Mouse (Mus musculus) CH12.LX (cell line): ENCODE data around the gene Ms4a8a. TPM values are rescaled to one million over a fixed set of nuclear protein-coding genes. Genes with fewer than 3 reads are reported as not detected.
"Not testable (repeated sequence)": the region's sequence is repeated elsewhere in the genome, so short reads cannot be mapped to it uniquely, and the experiment has no call there.

Experiments
- DNase-seq: peaks from one replicate; pipeline ENCODE4 v3.0.0-alpha.2; 2013; ENCODE audit errors: extremely low read depth
- H3K27ac ChIP-seq: 2 replicates; pipeline ENCODE4 v1.5.1; 2012; ENCODE audit warnings: low read depth, mild to moderate bottlenecking, control low read depth, moderate library complexity; ENCODE audit not compliant: insufficient read depth
- H3K27me3 ChIP-seq: replicated peaks from 2 replicates; pipeline ENCODE3; 2012; ENCODE audit warnings: inconsistent platforms
- H3K36me3 ChIP-seq, 2 experiments: replicated peaks in 1 of 2; 2 replicates each; pipeline versions ENCODE3 to v1.6.1; 2012; ENCODE audit warnings: inconsistent platforms in 1 of 2, low read length in 1 of 2, mild to moderate bottlenecking in 1 of 2, mixed read lengths in 1 of 2, moderate library complexity in 1 of 2; ENCODE audit not compliant: control insufficient read depth in 1 of 2, insufficient read depth in 1 of 2
- H3K4me1 ChIP-seq, 2 experiments: 2 replicates each; pipeline ENCODE4 v1.6.1; 2012; ENCODE audit warnings: inconsistent platforms in 1 of 2, moderate library complexity in 1 of 2; ENCODE audit not compliant: insufficient read depth in 2 of 2, control insufficient read depth in 1 of 2
- H3K4me2 ChIP-seq: 2 replicates; pipeline ENCODE4 v1.6.1; 2012; ENCODE audit warnings: low read depth, mild to moderate bottlenecking, control low read depth; ENCODE audit not compliant: poor library complexity, insufficient read depth, severe bottlenecking
- H3K4me3 ChIP-seq, 3 experiments: fragments of 150-350 bp in 1 of 3; sonication (generic) in 1 of 3; replicated peaks in 1 of 3; 2 replicates each; pipeline versions ENCODE3 to v1.5.1; 2011 to 2012; ENCODE audit warnings: low read depth in 2 of 3, low read length in 2 of 3, mild to moderate bottlenecking in 2 of 3, moderate library complexity in 2 of 3, control low read depth in 1 of 3, improper control_type of control experiment in 1 of 3, inconsistent platforms in 1 of 3, mixed read lengths in 1 of 3; ENCODE audit not compliant: poor library complexity in 1 of 3
- H3K79me2 ChIP-seq: replicated peaks from 2 replicates; pipeline ENCODE4 v1.6.1; 2012; ENCODE audit warnings: mild to moderate bottlenecking, moderate library complexity; ENCODE audit not compliant: control insufficient read depth, poor library complexity, insufficient read depth, severe bottlenecking; ENCODE audit errors: extremely low read depth
- H3K9ac ChIP-seq: 2 replicates; pipeline ENCODE4 v1.6.1; 2012; ENCODE audit warnings: low read depth, mild to moderate bottlenecking, control low read depth, moderate library complexity; ENCODE audit not compliant: insufficient read depth
- H3K9me3 ChIP-seq: replicated peaks from 2 replicates; pipeline ENCODE3; 2012; ENCODE audit warnings: low read length, inconsistent platforms, mixed read lengths
- BHLHE40 ChIP-seq: IDR thresholded peaks from 2 replicates; pipeline ENCODE4 v1.6.1; 2011; ENCODE audit warnings: mild to moderate bottlenecking, low read depth, low read length, improper control_type of control experiment
- E2F4 ChIP-seq: IDR thresholded peaks from 2 replicates; pipeline ENCODE4 v1.6.1; 2011; ENCODE audit warnings: low read depth, low read length, improper control_type of control experiment; ENCODE audit not compliant: insufficient replicate concordance
- ELF1 ChIP-seq: IDR thresholded peaks from 2 replicates; pipeline ENCODE4 v1.6.1; 2014; ENCODE audit warnings: low read depth, mild to moderate bottlenecking, inconsistent platforms, low read length, improper control_type of control experiment
- ETS1 ChIP-seq: conservative IDR thresholded peaks from 2 replicates; pipeline ENCODE4 v1.6.1; 2012; ENCODE audit warnings: low read depth, mild to moderate bottlenecking, inconsistent platforms, low read length, improper control_type of control experiment, moderate library complexity
- GABPA ChIP-seq: IDR thresholded peaks from 2 replicates; pipeline ENCODE4 v1.6.1; 2012; ENCODE audit warnings: low read depth, low read length, improper control_type of control experiment, inconsistent platforms; ENCODE audit not compliant: insufficient replicate concordance
- HCFC1 ChIP-seq: IDR thresholded peaks from 2 replicates; pipeline ENCODE4 v1.6.1; 2012; ENCODE audit warnings: low read depth, mild to moderate bottlenecking, inconsistent platforms, low read length, improper control_type of control experiment
- JUN ChIP-seq: IDR thresholded peaks from 2 replicates; pipeline ENCODE4 v1.6.1; 2011; ENCODE audit warnings: low read depth, mild to moderate bottlenecking, low read length, improper control_type of control experiment, moderate library complexity; ENCODE audit not compliant: insufficient read depth
- JUND ChIP-seq: conservative IDR thresholded peaks from 2 replicates; pipeline ENCODE4 v1.6.1; 2011; ENCODE audit warnings: low read depth, low read length, improper control_type of control experiment
- MAZ ChIP-seq: IDR thresholded peaks from 2 replicates; pipeline ENCODE4 v1.6.1; 2012; ENCODE audit warnings: low read depth, mild to moderate bottlenecking, inconsistent platforms, low read length, improper control_type of control experiment, moderate library complexity
- MYC ChIP-seq: IDR thresholded peaks from 2 replicates; pipeline ENCODE4 v1.6.1; 2011; ENCODE audit warnings: low read depth, mild to moderate bottlenecking, improper control_type of control experiment, low read length
- PAX5 ChIP-seq: IDR thresholded peaks from 2 replicates; pipeline ENCODE4 v1.6.1; 2012; ENCODE audit warnings: low read length, inconsistent platforms, mixed read lengths
- POLR2A ChIP-seq: IDR thresholded peaks from 2 replicates; pipeline ENCODE4 v1.6.1; 2011; ENCODE audit warnings: low read depth, mild to moderate bottlenecking, improper control_type of control experiment, low read length
- POLR2AphosphoS2 ChIP-seq: IDR thresholded peaks from 2 replicates; pipeline ENCODE4 v1.6.1; 2011; ENCODE audit warnings: low read depth, low read length, improper control_type of control experiment
- RAD21 ChIP-seq: IDR thresholded peaks from 2 replicates; pipeline ENCODE4 v1.6.1; 2011; ENCODE audit warnings: low read depth, mild to moderate bottlenecking, low read length, improper control_type of control experiment, moderate library complexity
- RCOR1 ChIP-seq: conservative IDR thresholded peaks from 2 replicates; pipeline ENCODE4 v1.6.1; 2012; ENCODE audit warnings: low read depth, mild to moderate bottlenecking, inconsistent platforms, low read length, improper control_type of control experiment
- SMC3 ChIP-seq: IDR thresholded peaks from 2 replicates; pipeline ENCODE4 v1.6.1; 2011; ENCODE audit warnings: low read depth, low read length, improper control_type of control experiment
- USF1 ChIP-seq: IDR thresholded peaks from 2 replicates; pipeline ENCODE4 v1.6.1; 2014; ENCODE audit warnings: low read depth, mild to moderate bottlenecking, inconsistent platforms, low read length, improper control_type of control experiment
- ZC3H11A ChIP-seq: IDR thresholded peaks from 2 replicates; pipeline ENCODE4 v1.6.1; 2012; ENCODE audit warnings: low read depth, mild to moderate bottlenecking, inconsistent platforms, low read length, improper control_type of control experiment
- ZKSCAN1 ChIP-seq: IDR thresholded peaks from 2 replicates; pipeline ENCODE4 v1.6.1; 2012; ENCODE audit warnings: low read depth, inconsistent platforms, low read length, improper control_type of control experiment, borderline replicate concordance
- ZMIZ1 ChIP-seq: IDR thresholded peaks from 2 replicates; pipeline ENCODE4 v1.6.1; 2012; ENCODE audit warnings: low read depth, mild to moderate bottlenecking, inconsistent platforms, low read length, improper control_type of control experiment
- ZNF384 ChIP-seq: IDR thresholded peaks from 2 replicates; pipeline ENCODE4 v1.6.1; 2012; ENCODE audit warnings: low read depth, low read length, improper control_type of control experiment, inconsistent platforms
- dilution Hi-C: fragments of 300-500 bp; cut with MboI; formaldehyde crosslinking; loops from 2 replicates; pipeline ENCODE4 v1.14.3; 2020; ENCODE audit warnings: low sequenced_read_pairs; ENCODE audit not compliant: extremely low pct_unique_long_range_greater_than_20kb, extremely low pct_ligation_motif_present
- in situ Hi-C: fragments of 300-500 bp; cut with MboI; formaldehyde crosslinking; loops from 3 replicates; pipeline ENCODE4 v1.14.3; 2019; ENCODE audit warnings: low sequenced_read_pairs, low pct_ligation_motif_present, low pct_unique_long_range_greater_than_20kb, mixed read lengths
- polyA plus RNA-seq: library from polyadenylated mRNA; unstranded; fragments of >175 nt; gene quantifications from 2 replicates; pipeline ENCODE4 v1.2.1, GENCODE M21; 2012; ENCODE audit warnings: low read depth; ENCODE audit not compliant: insufficient read length
- total RNA-seq, 2 experiments: library from RNA; depleted of rRNA; stranded (reverse); fragments of 300-350 nt in 1 of 2; fragments of >200 nt in 1 of 2; gene quantifications; 2 replicates each; pipeline ENCODE4 v1.2.3; 2012 to 2014

Ms4a8a gene
- total RNA-seq (2012; rRNA removed) (not detected in 2 replicates), total RNA-seq (2014; rRNA removed) (not detected in 2 replicates), polyA plus RNA-seq (not detected in 2 replicates)

DNA sequence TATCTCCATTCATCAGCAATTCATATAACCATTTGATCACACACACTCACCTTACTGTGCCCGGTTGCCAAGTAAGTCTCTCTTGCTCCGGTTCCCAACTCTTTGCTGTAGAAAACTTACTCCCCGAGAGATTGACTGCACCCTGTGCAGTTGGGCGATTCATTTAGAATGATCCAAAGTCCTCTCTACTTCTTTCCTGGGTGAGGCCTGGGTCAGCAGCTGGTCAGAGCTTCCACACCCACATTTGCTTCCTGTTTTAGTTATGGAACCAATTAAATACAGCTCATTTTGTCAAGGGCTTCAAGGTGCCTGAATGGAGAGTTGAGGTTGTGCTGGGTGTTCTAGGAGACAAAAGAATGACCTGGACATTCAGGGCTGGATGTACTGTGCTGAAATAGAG, at the start of gene Ms4a8a:
Gene Ms4a8a, minus strand, starts transcription at position 169 of the 400 bp plus-strand sequence.
- in situ Hi-C loops, result no loop called here
- dilution Hi-C loops, result no loop called here

DNA sequence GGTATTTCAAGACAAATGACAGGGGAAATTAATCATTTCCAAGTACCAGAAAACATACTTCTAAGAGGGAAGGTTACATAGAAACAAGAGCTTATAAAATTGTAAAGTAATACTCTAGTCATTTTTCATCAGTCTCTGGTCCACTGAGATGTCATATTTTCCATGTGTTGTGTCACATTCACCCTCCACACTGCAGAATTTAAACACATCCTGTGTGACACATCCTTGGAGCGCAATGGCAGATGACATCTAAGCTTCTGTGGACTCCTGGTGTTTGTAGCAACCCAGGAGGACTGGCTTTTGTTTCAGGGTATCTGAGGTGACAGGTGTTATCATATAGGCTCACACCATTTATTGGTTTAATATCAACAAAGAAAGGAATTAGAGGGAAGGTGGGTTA, 48.8 kb upstream of the Ms4a8a start:
- TF ChIP-seq JUND (peak; percentile 26; the same call in 1 of the 2 replicates), USF1 (no peak)
- Histone ChIP-seq H3K27me3 (no peaks in the 10 kb centered on the region), H3K36me3 (no peaks in the 10 kb centered on the region), H3K79me2 (no peaks in the 10 kb centered on the region), H3K27ac (no peak overlapping the region), H3K9ac (no peak overlapping the region), H3K4me2 (no peak overlapping the region), H3K4me3 (no peak overlapping the region), H3K4me1 (peaks cover 0 to 3% of the 10 kb centered on the region in 2 experiments; a peak in 1 of 4 replicates), H3K9me3 (no peaks in the 10 kb centered on the region)
- in situ Hi-C loops, result no loop called here
- dilution Hi-C loops, result no loop called here
- peak; percentile 12 for DNase-seq

More for the DNA sequence above, at the start of gene Ms4a8a:
- Histone ChIP-seq H3K79me2 (no peaks in the 10 kb centered on the region), H3K9ac (no peak within 1 kb of the TSS), H3K27me3 (no peaks in the 10 kb centered on the region), H3K36me3 (no peaks in the 10 kb centered on the region), H3K4me3 (no peak within 1 kb of the TSS), H3K4me1 (no peaks in the 10 kb centered on the region), H3K4me2 (no peak within 1 kb of the TSS), H3K9me3 (no peaks in the 10 kb centered on the region), H3K27ac (no peak within 1 kb of the TSS)
- TF ChIP-seq POLR2A (no peak), PAX5 (no peak), HCFC1 (no peak), MAZ (no peak), GABPA (no peak), SMC3 (no peak), ETS1 (no peak), ZC3H11A (no peak), POLR2AphosphoS2 (no peak), ZKSCAN1 (no peak), BHLHE40 (no peak), RAD21 (no peak), ZNF384 (no peak), MYC (no peak), ELF1 (no peak), ZMIZ1 (no peak), JUN (no peak), E2F4 (no peak), RCOR1 (no peak)
- no peak for DNase-seq

DNA sequence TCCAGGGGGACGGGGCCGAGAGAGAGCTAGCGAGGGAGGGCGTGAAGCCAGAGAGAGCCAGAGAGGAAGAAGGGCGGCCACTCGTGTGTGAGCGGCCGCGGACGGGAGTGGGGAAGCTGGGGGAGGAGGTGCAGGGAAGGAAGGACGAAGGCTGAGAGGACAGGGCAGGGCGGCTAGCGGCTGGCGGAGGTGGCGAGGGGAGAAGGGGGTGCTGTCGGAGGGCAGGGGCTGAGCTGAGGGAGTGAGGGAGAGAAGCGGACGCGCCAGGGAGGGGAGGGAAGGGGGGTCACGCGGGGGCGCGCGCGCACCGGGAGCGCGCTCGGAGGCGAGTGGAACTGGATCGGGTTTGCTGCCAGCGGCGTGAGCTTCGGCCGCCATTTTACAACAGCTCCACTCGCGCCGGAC, 40.1 kb upstream of the Ms4a8a start:
- H3K79me2 ChIP-seq, in situ Hi-C loops, dilution Hi-C loops, H3K36me3 ChIP-seq, H3K27ac ChIP-seq, H3K9ac ChIP-seq, H3K9me3 ChIP-seq, H3K4me3 ChIP-seq, H3K4me2 ChIP-seq, DNase-seq, H3K27me3 ChIP-seq: not testable (repeated sequence)
- peaks cover 2 to 22% of the 10 kb centered on the region in 2 experiments; a peak in 2 of 4 replicates for H3K4me1 ChIP-seq
